Mouse (Mus musculus) spleen, postnatal 36 days (tissue): ENCODE results near the gene Gsta1.
"Not testable (repeated sequence)": the region's sequence is repeated elsewhere in the genome, so short reads cannot be mapped to it uniquely, and the experiment has no call there.

ENCODE experiments used
- DNase-seq, 2 experiments: peaks; one replicate each; pipeline ENCODE4 v3.0.0; 2022; ENCODE audit warnings: low spot score in 2 of 2, mixed read lengths in 1 of 2

Gene Gsta1

GRCm38 (mm10) chr9:78230461-78230860, at the start of gene Gsta1:
Gene Gsta1 (plus strand): TSS chr9:78230656.
- not testable (repeated sequence) for DNase-seq

GRCm38 (mm10) chr9:78182474-78182873, 48.0 kb upstream of the Gsta1 start, which contains the start of gene Gsta4:
Gene Gsta4 (plus strand): TSS chr9:78182774.
- not testable (repeated sequence) for DNase-seq

GRCm38 (mm10) chr9:78185686-78186085, 44.8 kb upstream of the Gsta1 start:
- DNase-seq = no peak

- peak in 1 of 2 experiments; percentile 15 for DNase-seq
Observed at GRCm38 (mm10) chr9:78188910-78189309, 41.5 kb upstream of the Gsta1 start.

GRCm38 (mm10) chr9:78190651-78191634, 39.5 kb upstream of the Gsta1 start:
- no peak for DNase-seq

- DNase-seq = peak; percentile 52 to 66
Observed at GRCm38 (mm10) chr9:78191736-78192135, 38.7 kb upstream of the Gsta1 start.

- peak; percentile 43 to 58 for DNase-seq
Observed at GRCm38 (mm10) chr9:78193902-78194597, 36.4 kb upstream of the Gsta1 start.

- no peak for DNase-seq
Observed at GRCm38 (mm10) chr9:78195034-78195433, 35.4 kb upstream of the Gsta1 start.

GRCm38 (mm10) chr9:78197801-78198200, 32.7 kb upstream of the Gsta1 start:
- no peak for DNase-seq

- no peak for DNase-seq
Observed at GRCm38 (mm10) chr9:78204194-78204593, 26.3 kb upstream of the Gsta1 start.

GRCm38 (mm10) chr9:78208956-78209355, 21.5 kb upstream of the Gsta1 start:
- no peak for DNase-seq

GRCm38 (mm10) chr9:78210079-78210478, 20.4 kb upstream of the Gsta1 start:
- no peak for DNase-seq

- DNase-seq = no peak
Observed at GRCm38 (mm10) chr9:78210821-78211220, 19.6 kb upstream of the Gsta1 start.

- DNase-seq = no peak
Observed at GRCm38 (mm10) chr9:78211521-78211920, 18.9 kb upstream of the Gsta1 start.

- DNase-seq = no peak
Observed at GRCm38 (mm10) chr9:78212341-78213049, 18.0 kb upstream of the Gsta1 start.

- no peak for DNase-seq
Observed at GRCm38 (mm10) chr9:78217074-78217473, 13.4 kb upstream of the Gsta1 start.

GRCm38 (mm10) chr9:78222616-78223015, 7.8 kb upstream of the Gsta1 start:
- no peak for DNase-seq

GRCm38 (mm10) chr9:78223221-78223902, 7.1 kb upstream of the Gsta1 start:
- no peak for DNase-seq

GRCm38 (mm10) chr9:78224418-78224817, 6.0 kb upstream of the Gsta1 start:
- DNase-seq = no peak

GRCm38 (mm10) chr9:78225304-78225703, 5.2 kb upstream of the Gsta1 start:
- no peak for DNase-seq

- DNase-seq = no peak
Observed at GRCm38 (mm10) chr9:78228122-78228521, 2.3 kb upstream of the Gsta1 start.
